Mouse (Mus musculus): ENCODE results near the gene Adra2a.

DNA sequence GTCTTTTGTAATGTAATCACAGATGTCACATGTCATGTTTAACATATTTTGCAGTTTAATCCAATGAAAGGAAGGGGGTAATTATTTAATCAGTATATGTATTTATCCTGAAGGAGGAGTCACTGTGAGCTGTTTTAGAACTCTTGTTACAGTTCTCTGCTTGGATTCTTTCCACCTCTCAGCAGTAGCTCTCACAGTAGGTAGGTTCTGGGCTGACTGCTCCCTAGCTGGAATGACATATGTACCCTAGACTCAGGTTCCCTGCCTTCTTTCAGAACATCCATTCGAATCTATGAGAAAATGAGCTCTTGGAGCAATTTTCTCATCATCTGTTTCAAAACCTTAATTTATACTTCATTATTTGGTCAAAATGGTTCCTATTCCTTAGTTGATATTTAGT is 49.7 kb upstream of the Adra2a start:
- TF ChIP-seq TCF12 (IDR thresholded peaks at IDR 0.05; ENCODE audit: insufficient read depth, poor library complexity, severe bottlenecking), result no peak
- no peak for TF ChIP-seq CEBPB (IDR thresholded peaks at IDR 0.05; ENCODE audit: insufficient read depth, poor library complexity, severe bottlenecking)

All from myocyte (in vitro differentiated cells).